Mouse (Mus musculus): ENCODE data around the gene Crisp1. TPM values are rescaled to one million over a fixed set of nuclear protein-coding genes. Genes with fewer than 3 reads are reported as not detected.

Crisp1 gene
- not detected in 2 replicates for total RNA-seq (2021)
- long read RNA-seq, experiment 1, result 0 reads
- long read RNA-seq, experiment 2, result 0 reads

DNA sequence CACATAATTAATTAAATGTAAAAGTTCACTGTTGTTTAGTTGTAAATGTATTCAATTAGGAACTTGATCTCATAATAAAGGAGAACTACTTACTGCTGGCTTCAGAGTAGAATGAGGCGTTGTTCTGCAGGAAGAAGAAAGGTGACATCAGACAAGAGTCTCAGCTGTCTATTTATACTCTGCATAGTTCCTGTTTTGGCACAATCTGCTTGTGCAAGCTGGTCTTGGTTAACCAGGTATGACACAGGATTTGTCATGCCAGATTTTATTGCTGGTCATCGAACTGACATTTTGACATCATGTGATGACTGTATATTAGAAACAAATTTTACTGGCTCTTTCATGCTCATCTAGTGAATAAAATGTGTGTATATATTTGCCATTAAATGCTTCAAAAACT is at the start of gene Crisp1:
Gene Crisp1 (minus strand): TSS at position 146 of the 400 bp plus-strand sequence.
- no peak for DNase-seq

DNA sequence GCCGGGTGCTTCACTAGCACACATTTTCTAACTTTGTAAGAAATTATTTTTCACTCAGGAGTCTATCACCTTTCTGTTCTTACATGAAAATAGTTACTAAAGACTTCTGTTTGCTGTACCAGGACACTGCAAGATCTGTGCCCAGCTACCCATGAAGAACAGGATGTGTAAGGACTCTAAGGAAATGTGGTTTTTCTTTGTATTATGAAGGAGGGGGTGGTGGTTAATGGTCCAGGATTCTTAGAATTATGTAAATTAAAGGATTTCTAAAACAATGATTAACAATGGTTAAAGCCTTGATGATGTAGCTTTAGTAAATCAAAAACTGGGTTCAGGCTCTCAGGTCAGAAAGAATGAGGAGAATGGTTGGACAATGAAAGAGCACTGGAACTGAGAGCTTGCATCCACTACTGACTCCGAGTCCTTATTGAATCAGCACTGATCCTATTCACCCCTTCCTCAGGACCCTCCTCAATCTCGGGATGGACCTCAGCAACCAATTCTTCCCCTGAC is 23.5 kb upstream of the Crisp1 start:
- DNase-seq, result no peak

DNA sequence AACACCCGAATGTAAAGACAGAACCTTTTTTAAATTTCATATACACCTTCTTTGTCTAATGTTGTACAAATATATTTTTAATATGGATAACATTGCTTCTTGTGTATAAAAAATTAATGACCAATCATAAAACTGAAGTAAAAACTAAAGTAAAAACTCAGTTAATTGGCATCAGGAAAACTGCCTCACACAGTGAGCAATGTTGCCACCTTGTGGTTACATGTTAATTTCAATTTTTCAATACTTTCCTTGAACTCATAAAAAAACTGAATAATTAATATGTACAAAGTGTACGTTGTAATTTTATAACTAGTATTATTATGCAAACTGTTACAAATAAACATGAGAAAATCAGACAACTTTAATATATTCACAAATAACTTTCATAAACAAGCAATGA is 33.6 kb downstream of the Crisp1 start:
- DNase-seq, result no peak

DNA sequence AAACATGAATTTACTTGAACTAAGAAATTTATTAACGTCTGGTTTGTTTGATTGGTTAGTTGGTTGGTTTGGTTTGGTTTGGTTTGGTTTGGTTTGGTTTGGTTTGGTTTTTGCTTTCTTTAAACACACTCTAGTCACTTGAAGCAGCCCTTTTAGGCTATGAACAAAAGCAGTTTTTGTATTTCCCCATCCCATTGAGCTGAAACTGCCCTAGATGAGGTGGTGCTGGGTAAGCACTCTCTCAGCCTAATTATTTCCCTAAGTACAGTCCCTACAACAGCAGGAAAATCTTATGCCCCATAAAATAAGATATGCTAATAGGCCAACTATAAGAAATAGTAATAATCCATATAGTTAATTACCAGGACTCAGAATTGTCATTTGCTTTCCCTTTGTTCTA is 43.5 kb downstream of the Crisp1 start:
- DNase-seq, result no peak

DNA sequence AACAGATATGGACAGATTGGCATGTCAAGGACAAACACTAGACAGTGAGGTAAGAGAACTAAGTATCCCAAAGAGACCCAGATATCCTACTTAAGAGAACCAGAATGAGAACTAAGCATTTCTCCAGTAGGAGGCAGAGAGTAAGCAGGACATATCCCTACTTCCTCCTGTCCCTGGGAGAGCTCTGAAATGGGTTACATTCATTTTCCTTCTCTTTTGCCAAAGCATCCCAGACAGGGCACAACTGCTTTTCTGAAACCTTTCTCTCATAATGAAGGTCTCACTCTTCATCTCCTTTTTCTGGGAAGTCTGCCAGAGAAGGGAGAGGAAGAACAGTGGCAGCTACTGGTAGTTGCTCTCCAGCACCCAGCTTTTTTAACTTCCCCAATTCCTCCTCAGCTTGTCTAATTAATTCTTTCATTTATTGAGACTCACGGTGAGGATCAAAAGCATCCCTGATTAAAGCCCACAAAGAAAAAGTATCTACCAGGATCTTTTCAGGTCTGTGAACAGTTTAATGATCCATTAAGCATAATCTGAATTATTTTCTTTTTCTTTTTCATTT is 44.0 kb downstream of the Crisp1 start:
- no peak for DNase-seq

DNA sequence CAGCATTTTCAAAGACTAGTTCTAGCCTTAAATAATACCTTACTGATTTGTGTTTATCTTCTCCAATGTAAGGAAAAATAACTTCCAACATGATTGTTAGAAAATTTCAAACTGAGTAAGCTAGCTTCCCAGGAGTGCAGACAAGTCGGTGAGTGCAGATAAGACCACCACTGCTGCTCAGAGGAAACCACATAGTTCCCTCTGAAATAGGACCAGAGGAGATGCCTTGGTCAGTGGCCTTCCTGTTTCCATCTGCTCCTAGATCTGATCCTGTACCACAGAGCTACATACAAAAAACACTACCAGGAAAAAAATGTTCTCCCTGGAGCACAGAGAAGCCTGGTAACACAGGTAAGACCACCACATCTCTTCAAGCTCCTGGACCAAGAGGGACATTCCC is 66.5 kb downstream of the Crisp1 start:
- no peak for DNase-seq

Other genes with a start within 250 kb of the Crisp1 start
- not detected in 2 replicates for gene AC192777.2, start 223.8 kb downstream of the Crisp1 start, total RNA-seq (2021)
- gene Pgk2, start 110.6 kb downstream of the Crisp1 start, total RNA-seq (2021), result not detected in 2 replicates
- not detected in 2 replicates for gene Crisp3, start 76.9 kb downstream of the Crisp1 start, total RNA-seq (2021)
- not detected in 2 replicates for gene Esp8, start 200.8 kb upstream of the Crisp1 start, total RNA-seq (2021)
- gene Esp6, start 242.3 kb upstream of the Crisp1 start, total RNA-seq (2021), result not detected in 2 replicates